Mouse (Mus musculus): Measurements from ENCODE around the gene Gm42417.

GRCm38 (mm10) chr1:36523332-36524013, 15.8 kb downstream of the Gm42417 start:
- TF ChIP-seq CTCF (IDR thresholded peaks at IDR 0.05; ENCODE audit: low read depth) (no peak), EP300 (IDR thresholded peaks at IDR 0.05; ENCODE audit: low read depth) (no peak)
